Mouse (Mus musculus): ENCODE results near the gene Zfp617.

DNA sequence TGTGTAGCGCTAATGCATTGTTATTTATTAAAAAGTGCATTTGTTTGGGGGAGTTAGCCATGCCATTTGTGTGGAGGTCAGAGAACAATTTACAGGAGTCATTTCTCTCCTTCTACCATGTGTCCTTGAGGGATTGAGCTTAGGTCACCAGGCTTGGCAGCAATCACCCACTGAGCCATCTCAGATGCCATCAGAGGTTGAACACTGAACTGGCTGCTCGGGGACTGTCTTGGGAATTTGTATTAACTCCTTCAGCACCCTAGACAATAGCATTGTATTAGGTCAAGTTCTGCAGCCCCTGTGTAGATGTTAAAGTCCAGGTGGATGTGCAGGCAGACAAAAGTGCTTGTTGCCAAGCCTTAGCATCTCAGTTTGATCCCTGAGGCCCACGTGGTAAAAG, 55.6 kb downstream of the Zfp617 start:
- TF ChIP-seq CTCF (conservative IDR thresholded peaks at IDR 0.05; ENCODE audit: low read length) (no peak), NANOG (IDR thresholded peaks at IDR 0.05; ENCODE audit: borderline replicate concordance, low read length) (no peak), POU5F1 (IDR thresholded peaks at IDR 0.05; ENCODE audit: borderline replicate concordance, low read length) (no peak)

All from E14TG2a.4 (cell line).